Mouse (Mus musculus): ENCODE results near the gene Tead1.
"Not testable (repeated sequence)": the region's sequence is repeated elsewhere in the genome, so short reads cannot be mapped to it uniquely, and the experiment has no call there.

Gene Tead1

GRCm38 (mm10) chr7:112901710-112902109 lies 222.6 kb downstream of the Tead1 start:
- DNase-seq (ENCODE audit: extremely low read depth, insufficient read length, low spot score): no peak

GRCm38 (mm10) chr7:112906848-112907247 lies 227.7 kb downstream of the Tead1 start:
- DNase-seq (ENCODE audit: extremely low read depth, insufficient read length, low spot score): no peak

GRCm38 (mm10) chr7:112907468-112907867 lies 228.3 kb downstream of the Tead1 start:
- DNase-seq (ENCODE audit: extremely low read depth, insufficient read length, low spot score): no peak

GRCm38 (mm10) chr7:112909164-112909563 lies 230.0 kb downstream of the Tead1 start:
- no peak for DNase-seq (ENCODE audit: extremely low read depth, insufficient read length, low spot score)

DNA sequence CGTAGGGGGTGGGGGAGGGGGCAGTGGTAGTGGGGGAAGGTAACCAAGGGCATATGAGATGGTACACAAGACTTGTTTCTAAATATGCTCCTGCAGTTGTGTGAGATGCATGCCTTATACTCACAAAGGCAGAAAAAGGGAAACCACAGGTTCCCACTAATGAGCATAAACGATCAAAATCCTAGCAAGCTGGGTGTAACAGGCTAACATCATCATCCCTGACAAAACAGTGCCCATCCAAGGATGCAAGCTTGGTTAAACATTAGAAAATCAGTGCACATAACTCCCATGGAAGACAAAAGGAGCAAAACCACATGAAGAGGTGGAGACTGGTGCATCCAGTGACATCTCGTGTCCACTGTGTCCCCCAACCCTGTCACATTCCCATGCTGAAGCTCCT lies 233.9 kb downstream of the Tead1 start:
- no peak for DNase-seq (ENCODE audit: extremely low read depth, insufficient read length, low spot score)

- DNase-seq (ENCODE audit: extremely low read depth, insufficient read length, low spot score): no peak
Observed at GRCm38 (mm10) chr7:112915571-112915970, 236.5 kb downstream of the Tead1 start.

DNA sequence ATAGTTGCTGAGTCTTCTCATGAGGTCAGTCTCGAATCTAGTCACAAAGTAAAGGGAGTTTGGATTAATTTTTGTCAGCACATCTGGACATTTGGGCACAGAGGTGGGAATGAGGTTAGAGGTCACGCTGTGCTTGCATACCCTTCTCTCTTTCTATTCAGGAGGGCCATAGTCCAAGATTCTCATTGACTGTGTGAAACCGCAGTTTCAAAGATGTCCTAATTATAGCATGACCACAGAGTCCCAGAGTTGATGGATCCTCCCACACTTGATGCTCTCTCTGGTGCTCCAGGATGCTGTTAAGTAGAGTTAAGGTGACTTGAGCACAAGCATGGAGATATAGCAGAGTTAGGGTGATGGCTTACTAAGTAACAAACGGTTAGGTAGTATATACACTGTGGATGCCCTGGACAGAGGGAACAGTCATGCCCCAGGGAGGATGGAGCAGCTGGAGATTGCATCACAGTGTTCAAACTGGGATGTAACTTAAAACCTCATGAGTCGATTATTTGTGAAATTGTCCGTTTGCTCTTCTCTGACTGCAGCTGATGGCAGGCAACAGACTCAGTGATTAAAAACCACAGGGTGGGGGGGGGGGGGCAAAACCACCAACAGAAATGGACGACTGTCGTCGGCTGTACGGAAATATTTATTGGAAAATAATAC lies 238.6 kb downstream of the Tead1 start:
- DNase-seq (ENCODE audit: extremely low read depth, insufficient read length, low spot score): peak; percentile 28

- DNase-seq (ENCODE audit: extremely low read depth, insufficient read length, low spot score): peak; percentile 31
Observed at GRCm38 (mm10) chr7:112918279-112918991, 239.3 kb downstream of the Tead1 start.

GRCm38 (mm10) chr7:112919845-112920244 lies 240.7 kb downstream of the Tead1 start:
- DNase-seq (ENCODE audit: extremely low read depth, insufficient read length, low spot score): peak; percentile 19

DNA sequence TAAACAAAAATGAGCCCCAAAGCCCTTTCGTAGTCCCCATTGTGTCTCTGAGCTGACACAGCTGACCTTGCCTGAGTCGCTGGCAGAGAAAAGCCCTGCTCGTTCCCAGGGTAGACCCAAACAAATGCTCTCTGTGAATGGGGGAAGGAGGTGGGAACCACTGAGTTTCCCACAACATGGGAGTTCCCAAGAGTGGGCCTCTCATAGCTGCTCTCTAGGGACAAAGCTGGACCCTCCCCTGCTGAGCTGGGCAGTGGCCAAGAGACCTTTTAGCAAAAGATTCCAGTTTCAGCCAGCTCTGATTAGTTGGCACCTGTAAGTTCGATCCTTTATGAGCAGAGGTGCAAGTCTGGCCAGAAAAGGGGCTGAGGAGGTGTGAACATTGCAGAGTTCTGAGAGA lies 243.7 kb downstream of the Tead1 start:
- DNase-seq (ENCODE audit: extremely low read depth, insufficient read length, low spot score): no peak

DNA sequence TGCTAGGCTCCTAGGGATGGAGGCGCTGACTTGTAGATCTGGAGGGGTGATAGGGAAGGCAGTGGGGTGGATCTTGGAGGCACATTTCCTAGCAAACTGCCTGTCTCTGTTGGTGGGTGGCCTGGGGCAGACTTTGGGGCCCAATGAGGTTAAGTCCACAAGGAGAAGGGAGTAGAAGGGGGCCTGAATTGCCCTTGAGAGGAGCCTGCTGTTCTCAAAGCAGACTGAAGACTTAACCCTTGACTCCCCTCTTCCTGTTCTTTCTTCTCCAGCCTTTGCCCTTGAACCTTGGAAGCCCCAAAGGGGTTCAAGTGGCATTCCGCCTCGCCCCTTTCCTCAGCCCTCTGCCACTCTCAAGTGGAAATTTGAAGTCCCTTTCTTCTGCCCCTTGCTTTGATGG lies 244.6 kb downstream of the Tead1 start:
- DNase-seq (ENCODE audit: extremely low read depth, insufficient read length, low spot score): no peak

DNA sequence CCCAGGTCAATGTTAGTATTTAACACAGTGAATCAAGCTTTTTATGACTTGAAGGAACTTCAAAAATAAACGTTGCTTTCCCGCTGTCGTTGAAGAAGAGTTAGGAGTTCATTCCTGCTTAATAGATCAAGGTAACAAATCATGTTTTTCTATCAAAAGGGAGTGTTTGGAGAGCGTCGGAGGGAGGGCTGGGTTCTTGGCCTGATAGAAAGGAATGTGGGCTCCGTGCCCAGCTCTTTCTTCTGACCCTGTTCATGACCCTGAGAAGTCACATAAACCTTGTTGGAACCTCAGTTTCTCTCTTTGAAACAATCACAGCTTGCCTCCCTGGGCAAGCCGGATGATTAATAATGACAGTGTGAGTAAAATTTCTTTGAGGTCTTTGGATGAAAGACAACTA lies 251.6 kb downstream of the Tead1 start:
- DNase-seq (ENCODE audit: extremely low read depth, insufficient read length, low spot score): no peak

- not testable (repeated sequence) for DNase-seq (ENCODE audit: extremely low read depth, insufficient read length, low spot score)
Observed at GRCm38 (mm10) chr7:112935876-112936275, 256.8 kb downstream of the Tead1 start.

GRCm38 (mm10) chr7:112937089-112937488 lies 258.0 kb downstream of the Tead1 start:
- DNase-seq (ENCODE audit: extremely low read depth, insufficient read length, low spot score): no peak

DNA sequence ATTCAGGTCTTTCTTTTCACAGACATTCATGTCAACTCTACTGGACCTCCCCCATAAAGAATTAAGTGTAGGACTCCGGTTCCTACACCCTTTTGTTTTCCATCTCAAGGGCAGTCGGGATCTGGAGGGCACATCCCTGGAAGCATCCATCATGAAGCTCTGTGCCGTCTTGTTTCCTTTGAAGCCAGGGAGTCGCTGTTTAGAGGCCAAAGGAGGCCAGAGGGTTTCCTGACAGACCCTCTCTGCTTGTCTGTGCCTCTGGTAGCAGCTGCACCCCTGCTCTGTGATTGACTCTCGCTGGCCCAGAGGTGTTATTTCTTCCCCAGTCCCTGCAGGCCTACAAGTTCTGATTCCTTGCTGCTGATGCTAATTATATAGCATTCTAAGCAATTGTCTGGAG lies 259.8 kb downstream of the Tead1 start:
- DNase-seq (ENCODE audit: extremely low read depth, insufficient read length, low spot score): no peak

GRCm38 (mm10) chr7:112942567-112942966 lies 263.4 kb downstream of the Tead1 start:
- DNase-seq (ENCODE audit: extremely low read depth, insufficient read length, low spot score): no peak

GRCm38 (mm10) chr7:112943056-112943455 lies 263.9 kb downstream of the Tead1 start:
- no peak for DNase-seq (ENCODE audit: extremely low read depth, insufficient read length, low spot score)

DNA sequence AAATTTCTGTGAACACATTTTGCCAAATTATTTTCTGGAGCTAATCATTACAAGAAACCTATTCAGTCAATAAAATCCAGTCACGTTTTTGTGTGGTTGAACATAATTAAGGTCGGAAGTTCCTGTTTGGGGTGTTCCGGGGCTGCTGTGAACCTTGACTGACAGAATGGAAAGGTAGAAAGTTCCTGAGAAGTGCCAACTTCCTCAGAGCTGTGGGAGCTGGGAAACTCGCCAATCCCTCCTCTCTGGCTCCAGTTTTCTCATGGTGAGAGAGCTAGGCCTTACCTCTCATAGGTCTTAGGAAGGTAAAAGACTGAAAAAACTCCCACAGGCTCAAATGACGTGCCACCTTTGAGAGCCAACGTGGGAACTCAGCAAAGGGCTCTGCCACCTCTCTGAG lies 267.6 kb downstream of the Tead1 start:
- no peak for DNase-seq (ENCODE audit: extremely low read depth, insufficient read length, low spot score)

DNA sequence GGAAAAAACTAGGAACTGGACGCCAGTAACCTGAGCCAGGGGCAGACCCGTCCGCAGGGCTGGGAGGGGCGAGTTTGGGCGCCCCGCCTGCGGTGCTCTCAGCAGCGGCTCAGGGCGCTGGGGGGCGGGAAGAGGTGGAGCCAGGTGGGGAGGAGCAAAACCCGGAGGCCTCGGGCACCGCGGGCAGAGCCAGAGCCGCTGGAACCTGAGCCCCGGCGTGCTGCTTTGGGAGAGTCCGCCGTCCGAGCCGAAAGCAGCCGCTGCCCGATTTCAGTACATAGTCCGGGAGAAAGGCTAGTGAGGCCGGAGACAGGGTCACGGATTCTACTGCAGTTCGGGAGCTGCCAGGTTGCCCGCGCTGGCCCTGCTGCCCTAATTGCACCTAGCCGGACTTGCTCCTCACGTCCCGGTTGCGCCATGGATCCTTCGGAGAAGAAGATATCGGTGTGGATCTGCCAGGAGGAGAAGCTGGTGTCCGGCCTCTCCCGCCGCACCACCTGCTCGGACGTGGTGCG lies 274.7 kb downstream of the Tead1 start, which contains the start of gene Rassf10:
Gene Rassf10 (plus strand): TSS at position 186 of the 515 bp plus-strand sequence.
- no peak for DNase-seq (ENCODE audit: extremely low read depth, insufficient read length, low spot score)

DNA sequence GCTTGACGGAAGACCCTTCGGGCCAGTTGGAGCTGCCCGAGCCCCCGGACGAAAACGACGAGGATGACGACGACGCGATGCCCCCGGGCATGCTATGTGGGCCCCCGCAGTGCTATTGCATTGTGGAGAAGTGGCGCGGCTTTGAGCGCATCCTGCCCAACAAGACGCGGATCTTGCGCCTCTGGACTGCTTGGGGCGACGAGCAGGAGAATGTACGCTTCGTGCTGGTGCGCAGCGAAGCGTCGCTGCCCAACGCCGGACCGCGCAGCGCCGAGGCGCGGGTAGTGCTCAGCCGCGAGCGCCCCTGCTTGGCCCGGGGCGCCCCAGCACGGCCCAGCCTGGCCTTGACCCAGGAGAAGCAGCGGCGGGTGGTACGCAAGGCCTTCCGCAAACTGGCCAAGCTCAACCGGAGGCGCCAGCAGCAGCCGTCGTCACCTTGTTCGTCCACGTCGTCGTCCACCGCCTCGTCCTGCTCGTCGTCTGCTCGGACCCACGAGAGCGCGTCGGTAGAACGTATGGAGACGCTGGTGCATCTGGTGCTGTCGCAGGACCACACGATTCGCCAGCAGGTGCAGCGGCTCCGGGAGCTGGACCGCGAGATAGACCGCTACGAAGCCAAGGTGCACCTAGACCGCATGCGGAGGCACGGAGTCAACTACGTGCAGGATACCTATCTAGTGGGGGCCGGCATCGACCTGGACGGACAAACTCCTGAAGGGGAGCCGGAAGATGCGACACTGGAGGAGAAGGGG lies 275.4 kb downstream of the Tead1 start:
- peak; percentile 7 for DNase-seq (ENCODE audit: extremely low read depth, insufficient read length, low spot score)

DNA sequence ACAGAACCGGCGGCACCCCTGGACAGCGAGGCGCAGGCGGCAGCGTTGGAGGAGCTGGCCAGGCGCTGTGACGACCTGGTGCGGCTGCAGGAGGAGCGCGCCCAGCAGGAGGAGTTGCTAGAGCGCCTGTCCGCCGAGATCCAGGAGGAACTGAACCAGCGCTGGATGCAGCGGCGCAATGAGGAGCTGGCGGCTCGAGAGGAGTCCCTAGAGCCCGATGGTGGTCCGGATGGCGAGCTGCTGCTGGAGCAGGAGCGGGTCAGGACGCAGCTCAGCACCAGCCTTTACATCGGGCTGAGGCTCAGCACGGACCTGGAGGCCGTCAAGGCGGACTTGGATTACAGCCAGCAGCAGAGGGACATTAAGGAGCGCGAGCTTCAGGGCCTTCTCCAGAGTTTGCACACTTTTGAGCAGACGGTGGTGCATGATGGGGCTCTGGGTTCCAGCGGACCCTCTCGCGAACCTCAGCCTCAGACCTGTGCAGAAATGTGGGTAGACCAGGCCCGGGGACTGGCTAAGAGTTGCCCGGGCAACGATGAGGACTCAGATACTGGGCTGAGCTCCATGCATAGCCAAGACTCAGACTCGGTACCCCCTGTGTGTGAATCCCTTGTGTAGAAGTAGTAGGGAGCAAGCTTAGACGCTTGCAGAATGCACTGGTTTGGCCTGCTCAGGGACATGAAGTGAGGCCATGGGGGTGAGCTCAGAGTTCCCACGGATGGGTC lies 276.1 kb downstream of the Tead1 start:
- no peak for DNase-seq (ENCODE audit: extremely low read depth, insufficient read length, low spot score)
